Mouse (Mus musculus): Measurements from ENCODE around the gene Serpinb1c.

DNA sequence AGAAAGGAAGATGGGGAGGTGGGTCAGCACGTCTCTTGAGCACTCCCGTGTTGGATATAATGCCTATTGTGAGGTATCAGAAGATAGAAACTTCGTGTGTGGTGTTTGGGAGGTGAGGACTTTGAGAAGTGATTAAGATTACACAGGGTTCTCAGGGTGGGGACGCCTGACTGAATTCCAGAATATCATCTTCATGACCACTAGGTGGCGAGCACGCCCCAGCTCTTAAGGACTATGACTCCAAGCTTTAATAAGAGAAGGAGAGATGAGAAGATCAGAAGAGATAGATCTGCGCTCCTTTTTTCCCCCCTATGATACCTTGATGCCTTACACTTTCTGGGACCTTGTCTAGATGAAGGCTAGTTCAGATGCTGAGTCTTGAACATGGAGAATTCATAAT, 46.0 kb downstream of the Serpinb1c start:
- peak; percentile 41 for TF ChIP-seq CTCF (IDR thresholded peaks at IDR 0.05; ENCODE audit: control insufficient read depth, insufficient read depth, insufficient read length)
- no peak for TF ChIP-seq MAX (IDR thresholded peaks at IDR 0.05)
- TF ChIP-seq USF1 (IDR thresholded peaks at IDR 0.05; ENCODE audit: low read depth), result no peak
